Mouse (Mus musculus) hindbrain, embryonic 13.5 days (tissue): ENCODE data around the gene Chp2. TPM values are rescaled to one million over a fixed set of nuclear protein-coding genes. Genes with fewer than 3 reads are reported as not detected.

Source experiments
- polyA plus RNA-seq: library from polyadenylated mRNA; unstranded; fragments of >200 nt; fragmentation: Nextera tagmentation; extraction: Ambion mirVana; gene quantifications from 2 replicates; pipeline ENCODE4 v1.2.1, GENCODE M21; 2015

The Chp2 gene
- polyA plus RNA-seq, 1 experiment from 2014 or later: 1.2 TPM

Other genes with a start within 250 kb of the Chp2 start
- 22.5 and 23.0 TPM in 2 replicates for gene Cog7, start 237.8 kb upstream of the Chp2 start, polyA plus RNA-seq
- gene Gga2, start 198.3 kb upstream of the Chp2 start, polyA plus RNA-seq: 54.9 and 57.3 TPM in 2 replicates
- gene Ubfd1, start 152.3 kb upstream of the Chp2 start, polyA plus RNA-seq: 72.1 and 72.4 TPM in 2 replicates
- 10.2 and 10.4 TPM in 2 replicates for gene Ears2, start 152.2 kb upstream of the Chp2 start, polyA plus RNA-seq
- 626 and 638 TPM in 2 replicates for gene Ndufab1, start 117.6 kb upstream of the Chp2 start, polyA plus RNA-seq
- gene Palb2, start 86.5 kb upstream of the Chp2 start, polyA plus RNA-seq: 5.7 and 8.7 TPM in 2 replicates
- 162 TPM in 2 replicates for gene Dctn5, start 86.5 kb upstream of the Chp2 start, polyA plus RNA-seq
- gene Plk1, start 60.1 kb upstream of the Chp2 start, polyA plus RNA-seq: 27.1 and 32.8 TPM in 2 replicates
- gene Ern2, start 33.3 kb upstream of the Chp2 start, polyA plus RNA-seq: 0.97 and 1.1 TPM in 2 replicates
- gene Prkcb, start 69.3 kb downstream of the Chp2 start, polyA plus RNA-seq: 58.1 and 62.7 TPM in 2 replicates